Mouse (Mus musculus): ENCODE measurements around the gene Mindy4b-ps. TPM values are rescaled to one million over a fixed set of nuclear protein-coding genes. Genes with fewer than 3 reads are reported as not detected.

Mindy4b-ps gene
- polyA plus RNA-seq, 1 experiment = not detected

DNA sequence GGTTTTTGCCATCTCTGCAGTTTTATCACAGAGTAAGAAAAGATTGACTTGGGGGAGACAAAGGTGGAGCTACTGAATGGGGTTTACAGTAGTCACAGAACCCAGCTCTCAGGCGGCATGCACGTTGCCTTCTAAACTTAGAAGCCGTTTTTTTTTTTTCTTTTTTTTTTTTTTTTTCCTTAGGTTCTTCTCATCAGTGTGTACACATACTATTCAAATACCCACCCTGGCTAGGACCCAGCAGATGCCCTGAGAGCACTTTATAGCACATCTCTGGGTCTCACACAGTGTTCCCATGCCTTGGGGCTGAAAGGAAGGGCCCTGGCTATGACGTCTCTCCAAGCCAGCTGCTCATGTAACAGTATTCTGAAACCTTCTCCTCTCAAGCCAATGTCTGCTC lies 23.4 kb downstream of the Mindy4b-ps start:
- H3K4me1 ChIP-seq (ENCODE audit: control insufficient read depth, insufficient read depth, low read length) = no peaks in the 10 kb centered on the region
- TF ChIP-seq POLR2A (IDR thresholded peaks at IDR 0.05; ENCODE audit: borderline replicate concordance, control insufficient read depth, low read depth, low read length) (no peak), CTCF (IDR thresholded peaks at IDR 0.05; ENCODE audit: control insufficient read depth, insufficient read depth, low read length) (no peak)
- 72% methylated on average over 4 of the region's 4 CpGs for WGBS
- H3K27ac ChIP-seq (ENCODE audit: control insufficient read depth, insufficient read depth, low read depth, low read length, poor library complexity) = no peak overlapping the region
- H3K4me3 ChIP-seq (replicated peaks; ENCODE audit: control insufficient read depth, low read depth, low read length) = no peak overlapping the region

- 75% methylated on average over 8 of the region's 8 CpGs for WGBS
- Histone ChIP-seq H3K27ac (ENCODE audit: control insufficient read depth, insufficient read depth, low read depth, low read length, poor library complexity) (no peak overlapping the region), H3K4me1 (ENCODE audit: control insufficient read depth, insufficient read depth, low read length) (no peaks in the 10 kb centered on the region), H3K4me3 (replicated peaks; ENCODE audit: control insufficient read depth, low read depth, low read length) (no peak overlapping the region)
- no peak for TF ChIP-seq CTCF (IDR thresholded peaks at IDR 0.05; ENCODE audit: control insufficient read depth, insufficient read depth, low read length)
- no peak for TF ChIP-seq POLR2A (IDR thresholded peaks at IDR 0.05; ENCODE audit: borderline replicate concordance, control insufficient read depth, low read depth, low read length)
Observed at GRCm38 (mm10) chr3:58798245-58798644, 23.9 kb downstream of the Mindy4b-ps start.

GRCm38 (mm10) chr3:58789473-58789872 lies 32.6 kb downstream of the Mindy4b-ps start:
- Histone ChIP-seq H3K4me3 (replicated peaks; ENCODE audit: control insufficient read depth, low read depth, low read length) (no peak overlapping the region), H3K4me1 (ENCODE audit: control insufficient read depth, insufficient read depth, low read length) (no peaks in the 10 kb centered on the region), H3K27ac (ENCODE audit: control insufficient read depth, insufficient read depth, low read depth, low read length, poor library complexity) (no peak overlapping the region)
- WGBS = 68% methylated on average over 7 of the region's 7 CpGs
- TF ChIP-seq POLR2A (IDR thresholded peaks at IDR 0.05; ENCODE audit: borderline replicate concordance, control insufficient read depth, low read depth, low read length) (no peak), CTCF (IDR thresholded peaks at IDR 0.05; ENCODE audit: control insufficient read depth, insufficient read depth, low read length) (no peak)

- Histone ChIP-seq H3K27ac (ENCODE audit: control insufficient read depth, insufficient read depth, low read depth, low read length, poor library complexity) (no peak overlapping the region), H3K4me1 (ENCODE audit: control insufficient read depth, insufficient read depth, low read length) (no peaks in the 10 kb centered on the region), H3K4me3 (replicated peaks; ENCODE audit: control insufficient read depth, low read depth, low read length) (no peak overlapping the region)
- WGBS = 77% methylated on average over 5 of the region's 5 CpGs
- no peak for TF ChIP-seq CTCF (IDR thresholded peaks at IDR 0.05; ENCODE audit: control insufficient read depth, insufficient read depth, low read length)
- TF ChIP-seq POLR2A (IDR thresholded peaks at IDR 0.05; ENCODE audit: borderline replicate concordance, control insufficient read depth, low read depth, low read length) = no peak
Observed at GRCm38 (mm10) chr3:58789033-58789432, 33.1 kb downstream of the Mindy4b-ps start.

DNA sequence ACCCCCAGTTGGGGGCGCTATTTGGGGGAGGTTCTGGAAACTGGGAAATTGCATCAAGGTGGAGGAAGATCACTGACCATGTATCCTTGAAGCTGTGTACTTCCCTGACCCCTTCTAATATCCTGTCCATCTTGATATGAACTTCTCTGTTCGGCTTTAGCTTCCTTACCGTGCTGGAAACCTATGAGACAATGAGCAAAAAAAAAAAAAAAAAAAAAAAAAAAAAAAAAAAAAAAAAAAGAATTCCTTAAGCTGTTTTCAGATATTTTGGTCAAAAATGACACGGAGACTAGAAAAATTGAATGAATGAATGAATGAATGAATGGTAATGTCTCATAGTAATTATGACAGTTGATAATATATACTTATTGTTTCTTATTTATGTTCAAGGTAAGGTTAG lies 35.6 kb downstream of the Mindy4b-ps start:
- no peak for TF ChIP-seq POLR2A (IDR thresholded peaks at IDR 0.05; ENCODE audit: borderline replicate concordance, control insufficient read depth, low read depth, low read length)
- no peak for TF ChIP-seq CTCF (IDR thresholded peaks at IDR 0.05; ENCODE audit: control insufficient read depth, insufficient read depth, low read length)
- 70% methylated on average over 4 of the region's 4 CpGs for WGBS

GRCm38 (mm10) chr3:58785863-58786262 lies 36.2 kb downstream of the Mindy4b-ps start:
- no peak overlapping the region for H3K4me3 ChIP-seq (replicated peaks; ENCODE audit: control insufficient read depth, low read depth, low read length)
- H3K4me1 ChIP-seq (ENCODE audit: control insufficient read depth, insufficient read depth, low read length) = no peaks in the 10 kb centered on the region
- TF ChIP-seq POLR2A (IDR thresholded peaks at IDR 0.05; ENCODE audit: borderline replicate concordance, control insufficient read depth, low read depth, low read length) = no peak
- TF ChIP-seq CTCF (IDR thresholded peaks at IDR 0.05; ENCODE audit: control insufficient read depth, insufficient read depth, low read length) = peak; percentile 48; the same call in 1 of the 2 replicates
- 28% methylated on average over 10 of the region's 10 CpGs for WGBS
- no peak overlapping the region for H3K27ac ChIP-seq (ENCODE audit: control insufficient read depth, insufficient read depth, low read depth, low read length, poor library complexity)

More for the DNA sequence above, 35.6 kb downstream of the Mindy4b-ps start:
- no peak overlapping the region for H3K4me3 ChIP-seq (replicated peaks; ENCODE audit: control insufficient read depth, low read depth, low read length)
- no peak overlapping the region for H3K27ac ChIP-seq (ENCODE audit: control insufficient read depth, insufficient read depth, low read depth, low read length, poor library complexity)
- H3K4me1 ChIP-seq (ENCODE audit: control insufficient read depth, insufficient read depth, low read length) = no peaks in the 10 kb centered on the region

- no peak overlapping the region for H3K4me3 ChIP-seq (replicated peaks; ENCODE audit: control insufficient read depth, low read depth, low read length)
- TF ChIP-seq CTCF (IDR thresholded peaks at IDR 0.05; ENCODE audit: control insufficient read depth, insufficient read depth, low read length) = no peak
- no peak for TF ChIP-seq POLR2A (IDR thresholded peaks at IDR 0.05; ENCODE audit: borderline replicate concordance, control insufficient read depth, low read depth, low read length)
- no peaks in the 10 kb centered on the region for H3K4me1 ChIP-seq (ENCODE audit: control insufficient read depth, insufficient read depth, low read length)
- H3K27ac ChIP-seq (ENCODE audit: control insufficient read depth, insufficient read depth, low read depth, low read length, poor library complexity) = no peak overlapping the region
- WGBS = 28% methylated on average over 8 of the region's 8 CpGs
Observed at GRCm38 (mm10) chr3:58784219-58785092, 37.7 kb downstream of the Mindy4b-ps start.

- WGBS = 60% methylated on average over 8 of the region's 8 CpGs
- TF ChIP-seq POLR2A (IDR thresholded peaks at IDR 0.05; ENCODE audit: borderline replicate concordance, control insufficient read depth, low read depth, low read length) = no peak
- no peak for TF ChIP-seq CTCF (IDR thresholded peaks at IDR 0.05; ENCODE audit: control insufficient read depth, insufficient read depth, low read length)
- Histone ChIP-seq H3K4me3 (replicated peaks; ENCODE audit: control insufficient read depth, low read depth, low read length) (no peak overlapping the region), H3K27ac (ENCODE audit: control insufficient read depth, insufficient read depth, low read depth, low read length, poor library complexity) (no peak overlapping the region), H3K4me1 (ENCODE audit: control insufficient read depth, insufficient read depth, low read length) (no peaks in the 10 kb centered on the region)
Observed at GRCm38 (mm10) chr3:58783602-58784218, 38.4 kb downstream of the Mindy4b-ps start.

Data from bone marrow, adult 2 months (tissue).